Mouse (Mus musculus) MEL (cell line): ENCODE results near the gene Nxph4. TPM values are rescaled to one million over a fixed set of nuclear protein-coding genes. Genes with fewer than 3 reads are reported as not detected.

ENCODE experiments used
- DNase-seq: peaks from one replicate; pipeline ENCODE4 v3.0.0; 2011; ENCODE audit warnings: low read depth, low spot score
- H3K27ac ChIP-seq: 2 replicates; pipeline ENCODE4 v1.5.1; 2012; ENCODE audit warnings: low read depth, mild to moderate bottlenecking, control low read depth, low read length, moderate library complexity; ENCODE audit not compliant: control insufficient read depth
- H3K27me3 ChIP-seq, 2 experiments: fragments of 150-350 bp in 1 of 2; sonication (generic) in 1 of 2; 2 replicates each; pipeline ENCODE4 v1.6.1; 2012; ENCODE audit warnings: low read length in 2 of 2, mild to moderate bottlenecking in 2 of 2, improper control_type of control experiment in 1 of 2, moderate library complexity in 1 of 2; ENCODE audit not compliant: insufficient read depth in 2 of 2, control insufficient read depth in 1 of 2
- H3K36me3 ChIP-seq, 2 experiments: 2 replicates each; pipeline ENCODE4 v1.6.1; 2012 to 2014; ENCODE audit warnings: low read length in 2 of 2, improper control_type of control experiment in 1 of 2, inconsistent platforms in 1 of 2, mild to moderate bottlenecking in 1 of 2; ENCODE audit not compliant: insufficient read depth in 2 of 2, control insufficient read depth in 1 of 2
- H3K4me1 ChIP-seq, 2 experiments: fragments of 150-350 bp in 1 of 2; sonication (generic) in 1 of 2; 2 replicates each; pipeline ENCODE4 v1.6.1; 2012; ENCODE audit warnings: low read length in 2 of 2, improper control_type of control experiment in 1 of 2, mild to moderate bottlenecking in 1 of 2; ENCODE audit not compliant: insufficient read depth in 2 of 2, control insufficient read depth in 1 of 2
- H3K4me3 ChIP-seq, 2 experiments: fragments of 150-350 bp in 1 of 2; sonication (generic) in 1 of 2; 2 replicates each; pipeline ENCODE4 v1.5.1; 2012; ENCODE audit warnings: low read depth in 2 of 2, low read length in 2 of 2, mild to moderate bottlenecking in 2 of 2, moderate library complexity in 2 of 2, control low read depth in 1 of 2, improper control_type of control experiment in 1 of 2; ENCODE audit not compliant: control insufficient read depth in 1 of 2, insufficient read depth in 1 of 2
- H3K79me2 ChIP-seq: 2 replicates; pipeline ENCODE4 v1.6.1; 2012; ENCODE audit warnings: mild to moderate bottlenecking, low read length, moderate library complexity; ENCODE audit not compliant: control insufficient read depth, poor library complexity, insufficient read depth
- H3K9ac ChIP-seq: 2 replicates; pipeline ENCODE4 v1.6.1; 2012; ENCODE audit warnings: low read depth, mild to moderate bottlenecking, control low read depth, low read length, moderate library complexity; ENCODE audit not compliant: control insufficient read depth, poor library complexity, severe bottlenecking
- H3K9me3 ChIP-seq: fragments of 150-350 bp; sonication (generic); replicated peaks from 2 replicates; pipeline ENCODE4 v1.6.1; 2012; ENCODE audit warnings: mild to moderate bottlenecking, low read length, improper control_type of control experiment, moderate library complexity; ENCODE audit not compliant: insufficient read depth
- BHLHE40 ChIP-seq: IDR thresholded peaks from 2 replicates; pipeline ENCODE4 v1.6.1; 2012; ENCODE audit warnings: low read depth, mild to moderate bottlenecking, inconsistent platforms, low read length, improper control_type of control experiment, borderline replicate concordance
- CHD1 ChIP-seq: IDR thresholded peaks from 2 replicates; pipeline ENCODE4 v1.6.1; 2012; ENCODE audit warnings: low read depth, mild to moderate bottlenecking, inconsistent platforms, low read length, improper control_type of control experiment
- CHD2 ChIP-seq: IDR thresholded peaks from 2 replicates; pipeline ENCODE4 v1.6.1; 2011; ENCODE audit warnings: low read length, improper control_type of control experiment
- ELF1 ChIP-seq: IDR thresholded peaks from 2 replicates; pipeline ENCODE4 v1.6.1; 2014; ENCODE audit warnings: low read depth, mild to moderate bottlenecking, inconsistent platforms, low read length, improper control_type of control experiment, moderate library complexity
- GATA1 ChIP-seq: IDR thresholded peaks from 2 replicates; pipeline ENCODE4 v1.6.1; 2011; ENCODE audit warnings: low read depth, low read length, improper control_type of control experiment
- HCFC1 ChIP-seq: IDR thresholded peaks from 2 replicates; pipeline ENCODE4 v1.6.1; 2012; ENCODE audit warnings: low read depth, mild to moderate bottlenecking, inconsistent platforms, low read length, improper control_type of control experiment, moderate library complexity
- JUND ChIP-seq: IDR thresholded peaks from 2 replicates; pipeline ENCODE4 v1.6.1; 2011; ENCODE audit warnings: low read depth, mild to moderate bottlenecking, improper control_type of control experiment, low read length
- MAFK ChIP-seq: IDR thresholded peaks from 2 replicates; pipeline ENCODE4 v1.6.1; 2011; ENCODE audit warnings: low read depth, mild to moderate bottlenecking, low read length, improper control_type of control experiment, borderline replicate concordance
- MAZ ChIP-seq: IDR thresholded peaks from 2 replicates; pipeline ENCODE4 v1.6.1; 2012; ENCODE audit warnings: low read depth, mild to moderate bottlenecking, inconsistent platforms, low read length, improper control_type of control experiment
- MEF2A ChIP-seq: IDR thresholded peaks from 2 replicates; pipeline ENCODE4 v1.6.1; 2014; ENCODE audit warnings: low read depth, mild to moderate bottlenecking, inconsistent platforms, low read length, improper control_type of control experiment; ENCODE audit not compliant: poor library complexity, insufficient replicate concordance, severe bottlenecking; ENCODE audit errors: extremely low read depth
- MXI1 ChIP-seq: IDR thresholded peaks from 2 replicates; pipeline ENCODE4 v1.6.1; 2011; ENCODE audit warnings: mild to moderate bottlenecking, low read depth, low read length, improper control_type of control experiment
- RAD21 ChIP-seq: IDR thresholded peaks from 2 replicates; pipeline ENCODE4 v1.6.1; 2011; ENCODE audit warnings: mild to moderate bottlenecking, low read depth, low read length, improper control_type of control experiment
- RCOR1 ChIP-seq: IDR thresholded peaks from 2 replicates; pipeline ENCODE4 v1.6.1; 2012; ENCODE audit warnings: low read depth, mild to moderate bottlenecking, inconsistent platforms, low read length, improper control_type of control experiment
- SIN3A ChIP-seq: IDR thresholded peaks from 2 replicates; pipeline ENCODE4 v1.6.1; 2012; ENCODE audit warnings: low read length, improper control_type of control experiment, inconsistent platforms
- SMC3 ChIP-seq: IDR thresholded peaks from 2 replicates; pipeline ENCODE4 v1.6.1; 2011; ENCODE audit warnings: low read depth, low read length, improper control_type of control experiment
- TAL1 ChIP-seq: IDR thresholded peaks from 2 replicates; pipeline ENCODE4 v1.6.1; 2012; ENCODE audit warnings: mild to moderate bottlenecking, inconsistent platforms, low read length, moderate library complexity, mixed read lengths
- TBP ChIP-seq: IDR thresholded peaks from 2 replicates; pipeline ENCODE4 v1.8.0; 2011; ENCODE audit warnings: low read depth, low read length, improper control_type of control experiment
- UBTF ChIP-seq: IDR thresholded peaks from 2 replicates; pipeline ENCODE4 v1.6.1; 2012; ENCODE audit warnings: low read depth, mild to moderate bottlenecking, inconsistent platforms, low read length, improper control_type of control experiment, moderate library complexity, borderline replicate concordance; ENCODE audit not compliant: insufficient read depth
- USF2 ChIP-seq, 2 experiments: IDR thresholded peaks; 2 replicates each; pipeline ENCODE4 v1.6.1; 2011 to 2012; ENCODE audit warnings: improper control_type of control experiment in 2 of 2, low read length in 2 of 2, borderline replicate concordance in 1 of 2, inconsistent platforms in 1 of 2, low read depth in 1 of 2, mild to moderate bottlenecking in 1 of 2; ENCODE audit not compliant: insufficient read depth in 1 of 2
- ZC3H11A ChIP-seq: IDR thresholded peaks from 2 replicates; pipeline ENCODE4 v1.6.1; 2012; ENCODE audit warnings: low read depth, mild to moderate bottlenecking, inconsistent platforms, low read length, improper control_type of control experiment
- ZNF384 ChIP-seq: IDR thresholded peaks from 2 replicates; pipeline ENCODE4 v1.6.1; 2012; ENCODE audit warnings: low read depth, mild to moderate bottlenecking, inconsistent platforms, low read length, improper control_type of control experiment
- polyA plus RNA-seq, 2 experiments: library from polyadenylated mRNA; stranded (reverse) in 1 of 2; unstranded in 1 of 2; fragments of >175 nt in 1 of 2; fragments of >200 nt in 1 of 2; gene quantifications; 2 replicates each; pipeline versions ENCODE4 v1.2.1 to v1.2.4; 2012; ENCODE audit warnings: low replicate concordance in 2 of 2, low read depth in 1 of 2; ENCODE audit not compliant: insufficient read length in 2 of 2, insufficient read depth in 1 of 2, missing spikeins in 1 of 2
- total RNA-seq: library from RNA; depleted of rRNA; stranded (reverse); fragments of 300-350 nt; gene quantifications from 2 replicates; pipeline ENCODE4 v1.2.3, GENCODE M21; 2012

Nxph4 gene
- total and polyA plus RNA-seq, 3 experiments = 0.24 TPM; not detected in 2

GRCm38 (mm10) chr10:127500894-127501893 lies 33.2 kb downstream of the Nxph4 start, which contains the start of gene Stac3:
Stac3 (plus strand) TSS chr10:127501686.
- H3K79me2 ChIP-seq = no peaks in the 10 kb centered on the region
- no peak for TF ChIP-seq ZNF384
- TF ChIP-seq RAD21 = no peak
- TF ChIP-seq RCOR1 = no peak
- no peak for TF ChIP-seq CHD2
- TF ChIP-seq TBP = no peak
- no peak for TF ChIP-seq ELF1
- no peak for TF ChIP-seq MAFK
- TF ChIP-seq GATA1 = no peak
- TF ChIP-seq SIN3A = no peak
- TF ChIP-seq MXI1 = no peak
- no peak for TF ChIP-seq JUND
- no peak for TF ChIP-seq BHLHE40
- no peak for TF ChIP-seq ZC3H11A
- TF ChIP-seq MAZ = no peak
- no peaks in the 10 kb centered on the region for H3K4me1 ChIP-seq
- no peak within 1 kb of the TSS for H3K9ac ChIP-seq
- H3K9me3 ChIP-seq = no peaks in the 10 kb centered on the region
- H3K27me3 ChIP-seq = no peaks in the 10 kb centered on the region
- no peak within 1 kb of the TSS for H3K4me3 ChIP-seq
- H3K27ac ChIP-seq = no peak within 1 kb of the TSS
- no peak for DNase-seq
- H3K36me3 ChIP-seq = no peaks in the 10 kb centered on the region; a peak in 1 of 4 replicates

GRCm38 (mm10) chr10:127500042-127500441 lies 34.3 kb downstream of the Nxph4 start:
- Histone ChIP-seq H3K4me1 (no peaks in the 10 kb centered on the region), H3K27ac (no peak overlapping the region), H3K27me3 (no peaks in the 10 kb centered on the region), H3K36me3 (no peaks in the 10 kb centered on the region; a peak in 2 of 4 replicates), H3K4me3 (no peak overlapping the region), H3K79me2 (no peaks in the 10 kb centered on the region), H3K9ac (no peak overlapping the region), H3K9me3 (no peaks in the 10 kb centered on the region)
- TF ChIP-seq UBTF (no peak), SMC3 (no peak), TAL1 (no peak), HCFC1 (no peak), CHD1 (no peak), BHLHE40 (no peak), USF2 (IDR thresholded peaks at IDR 0.05; ENCODE audit: borderline replicate concordance in 1 of 2, insufficient read depth in 1 of 2, low read depth in 1 of 2, low read length in 2 of 2) (no peak), MEF2A (no peak)
- DNase-seq = no peak
